Mouse (Mus musculus): ENCODE results near the gene Gosr2. TPM values are rescaled to one million over a fixed set of nuclear protein-coding genes. Genes with fewer than 3 reads are reported as not detected.

Gosr2 gene
- polyA plus RNA-seq, 1 experiment: 73.9 TPM

GRCm38 (mm10) chr11:103635481-103635880 is 62.2 kb downstream of the Gosr2 start:
- Histone ChIP-seq H3K79me2 (ENCODE audit: control insufficient read depth, insufficient read depth) (no peaks in the 10 kb centered on the region), H3K36me3 (ENCODE audit: control insufficient read depth, insufficient read depth) (no peaks in the 10 kb centered on the region), H3ac (ENCODE audit: control insufficient read depth, insufficient read length) (no peak overlapping the region), H3K4me3 (no peak overlapping the region), H3K4me2 (ENCODE audit: low read depth) (no peak overlapping the region), H3K27me3 (ENCODE audit: control insufficient read depth, insufficient read depth, insufficient read length) (peaks cover 29% of the 10 kb centered on the region)
- TF ChIP-seq CEBPB (IDR thresholded peaks at IDR 0.05; ENCODE audit: insufficient read depth, poor library complexity, severe bottlenecking) (no peak), E2F4 (IDR thresholded peaks at IDR 0.05; ENCODE audit: insufficient read depth) (no peak), SRF (IDR thresholded peaks at IDR 0.05; ENCODE audit: control insufficient read depth, insufficient read length, low read depth) (no peak), TCF12 (IDR thresholded peaks at IDR 0.05; ENCODE audit: insufficient read depth, poor library complexity, severe bottlenecking) (no peak), POLR2AphosphoS2 (IDR thresholded peaks at IDR 0.05; ENCODE audit: insufficient read length, low read depth) (no peak), MYOD1 (IDR thresholded peaks at IDR 0.05; ENCODE audit: control insufficient read depth in 1 of 3, insufficient read length in 2 of 3, low read depth in 2 of 3) (no peak), MYOG (IDR thresholded peaks at IDR 0.05; ENCODE audit: control insufficient read depth in 1 of 3, insufficient read depth in 1 of 3, insufficient read length in 2 of 3, low read depth in 2 of 3) (no peak), USF1 (IDR thresholded peaks at IDR 0.05; ENCODE audit: low read depth) (no peak), REST (IDR thresholded peaks at IDR 0.05; ENCODE audit: insufficient read depth, insufficient read length) (no peak), TCF3 (IDR thresholded peaks at IDR 0.05; ENCODE audit: insufficient read length, low read depth) (no peak), POLR2A (IDR thresholded peaks at IDR 0.05; ENCODE audit: insufficient read length, low read depth) (no peak), MAX (IDR thresholded peaks at IDR 0.05; ENCODE audit: low read depth) (no peak)

DNA sequence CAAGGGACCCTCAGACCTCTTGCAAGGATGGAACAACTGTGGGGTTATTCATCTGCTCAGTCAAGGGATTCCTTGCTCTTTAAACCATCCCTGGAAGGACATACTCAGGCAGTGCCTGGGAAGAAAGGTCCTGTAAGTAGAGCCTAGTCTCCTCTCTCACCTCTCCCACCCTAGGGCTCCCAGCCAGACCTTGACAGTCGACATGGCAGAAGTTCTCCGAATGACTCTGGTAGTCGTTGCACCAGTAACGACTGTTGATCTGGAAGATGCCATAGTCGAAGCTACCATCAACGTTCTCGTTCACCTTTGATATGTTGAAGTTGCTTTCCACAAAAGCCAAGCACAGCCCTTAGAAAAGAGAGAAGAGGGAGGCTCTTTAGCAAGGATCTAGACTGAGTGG is 62.9 kb downstream of the Gosr2 start:
- Histone ChIP-seq H3K4me3 (no peak overlapping the region), H3ac (ENCODE audit: control insufficient read depth, insufficient read length) (no peak overlapping the region), H3K4me2 (ENCODE audit: low read depth) (no peak overlapping the region), H3K79me2 (ENCODE audit: control insufficient read depth, insufficient read depth) (no peaks in the 10 kb centered on the region), H3K27me3 (ENCODE audit: control insufficient read depth, insufficient read depth, insufficient read length) (peaks cover 24% of the 10 kb centered on the region), H3K36me3 (ENCODE audit: control insufficient read depth, insufficient read depth) (no peaks in the 10 kb centered on the region)
- TF ChIP-seq CEBPB (IDR thresholded peaks at IDR 0.05; ENCODE audit: insufficient read depth, poor library complexity, severe bottlenecking): no peak
- TF ChIP-seq MAX (IDR thresholded peaks at IDR 0.05; ENCODE audit: low read depth): no peak
- no peak for TF ChIP-seq POLR2AphosphoS2 (IDR thresholded peaks at IDR 0.05; ENCODE audit: insufficient read length, low read depth)
- TF ChIP-seq USF1 (IDR thresholded peaks at IDR 0.05; ENCODE audit: low read depth): no peak
- TF ChIP-seq TCF3 (IDR thresholded peaks at IDR 0.05; ENCODE audit: insufficient read length, low read depth): no peak
- no peak for TF ChIP-seq POLR2A (IDR thresholded peaks at IDR 0.05; ENCODE audit: insufficient read length, low read depth)
- TF ChIP-seq E2F4 (IDR thresholded peaks at IDR 0.05; ENCODE audit: insufficient read depth): no peak
- TF ChIP-seq MYOG (IDR thresholded peaks at IDR 0.05; ENCODE audit: control insufficient read depth in 1 of 3, insufficient read depth in 1 of 3, insufficient read length in 2 of 3, low read depth in 2 of 3): no peak
- TF ChIP-seq TCF12 (IDR thresholded peaks at IDR 0.05; ENCODE audit: insufficient read depth, poor library complexity, severe bottlenecking): no peak
- TF ChIP-seq SRF (IDR thresholded peaks at IDR 0.05; ENCODE audit: control insufficient read depth, insufficient read length, low read depth): no peak
- TF ChIP-seq REST (IDR thresholded peaks at IDR 0.05; ENCODE audit: insufficient read depth, insufficient read length): no peak
- TF ChIP-seq MYOD1 (IDR thresholded peaks at IDR 0.05; ENCODE audit: control insufficient read depth in 1 of 3, insufficient read length in 2 of 3, low read depth in 2 of 3): no peak

DNA sequence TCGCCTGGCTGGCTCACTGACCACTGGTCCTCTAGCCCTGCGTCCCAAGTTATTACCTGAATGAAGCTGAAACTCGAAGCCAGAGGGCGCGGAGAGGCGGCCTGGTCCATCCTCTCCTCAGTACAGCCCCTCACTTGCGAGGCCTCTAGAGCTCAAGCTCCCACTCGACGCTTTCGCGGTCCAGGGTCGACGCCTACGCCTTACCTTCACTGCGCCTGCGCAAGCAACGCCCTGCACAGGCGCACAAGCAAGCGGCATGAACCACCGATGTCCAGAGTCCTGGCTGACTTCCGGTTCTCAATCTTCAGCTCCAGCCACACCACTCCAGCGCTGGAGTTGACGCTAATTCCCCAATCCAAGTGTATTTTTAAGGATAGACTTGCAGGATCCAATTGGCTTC is 70.2 kb downstream of the Gosr2 start:
- Histone ChIP-seq H3ac (ENCODE audit: control insufficient read depth, insufficient read length) (no peak overlapping the region), H3K4me3 (no peak overlapping the region), H3K36me3 (ENCODE audit: control insufficient read depth, insufficient read depth) (no peaks in the 10 kb centered on the region), H3K27me3 (ENCODE audit: control insufficient read depth, insufficient read depth, insufficient read length) (peaks cover 7% of the 10 kb centered on the region), H3K79me2 (ENCODE audit: control insufficient read depth, insufficient read depth) (no peaks in the 10 kb centered on the region), H3K4me2 (ENCODE audit: low read depth) (no peak overlapping the region)
- TF ChIP-seq TCF12 (IDR thresholded peaks at IDR 0.05; ENCODE audit: insufficient read depth, poor library complexity, severe bottlenecking) (no peak), POLR2AphosphoS2 (IDR thresholded peaks at IDR 0.05; ENCODE audit: insufficient read length, low read depth) (no peak), E2F4 (IDR thresholded peaks at IDR 0.05; ENCODE audit: insufficient read depth) (no peak), POLR2A (IDR thresholded peaks at IDR 0.05; ENCODE audit: insufficient read length, low read depth) (no peak), MYOD1 (IDR thresholded peaks at IDR 0.05; ENCODE audit: control insufficient read depth in 1 of 3, insufficient read length in 2 of 3, low read depth in 2 of 3) (no peak), CEBPB (IDR thresholded peaks at IDR 0.05; ENCODE audit: insufficient read depth, poor library complexity, severe bottlenecking) (no peak), REST (IDR thresholded peaks at IDR 0.05; ENCODE audit: insufficient read depth, insufficient read length) (no peak), USF1 (IDR thresholded peaks at IDR 0.05; ENCODE audit: low read depth) (no peak), TCF3 (IDR thresholded peaks at IDR 0.05; ENCODE audit: insufficient read length, low read depth) (no peak)

Other genes with a start within 250 kb of the Gosr2 start
- not detected for gene Lrrc37a, start 193.3 kb downstream of the Gosr2 start, polyA plus RNA-seq (2012; fragmentation: generic; extraction: Trizol)
- gene Gm884, start 76.8 kb downstream of the Gosr2 start, polyA plus RNA-seq (2012; fragmentation: generic; extraction: Trizol): not detected
- gene Lyzl6, start 59.0 kb downstream of the Gosr2 start, polyA plus RNA-seq (2012; fragmentation: generic; extraction: Trizol): not detected
- gene Rprml, start 48.3 kb downstream of the Gosr2 start, polyA plus RNA-seq (2012; fragmentation: generic; extraction: Trizol): 0.04 TPM
- not detected for gene Wnt9b, start 51.9 kb upstream of the Gosr2 start, polyA plus RNA-seq (2012; fragmentation: generic; extraction: Trizol)
- gene Wnt3, start 76.3 kb upstream of the Gosr2 start, polyA plus RNA-seq (2012; fragmentation: generic; extraction: Trizol): 0.04 TPM

Measured in myocyte (in vitro differentiated cells).